Mouse (Mus musculus): ENCODE results near the gene Nek5. TPM values are rescaled to one million over a fixed set of nuclear protein-coding genes. Genes with fewer than 3 reads are reported as not detected.
"Not testable (repeated sequence)": the region's sequence is repeated elsewhere in the genome, so short reads cannot be mapped to it uniquely, and the experiment has no call there.

The Nek5 gene
- polyA plus RNA-seq, 1 experiment from 2014 or later, result not detected

DNA sequence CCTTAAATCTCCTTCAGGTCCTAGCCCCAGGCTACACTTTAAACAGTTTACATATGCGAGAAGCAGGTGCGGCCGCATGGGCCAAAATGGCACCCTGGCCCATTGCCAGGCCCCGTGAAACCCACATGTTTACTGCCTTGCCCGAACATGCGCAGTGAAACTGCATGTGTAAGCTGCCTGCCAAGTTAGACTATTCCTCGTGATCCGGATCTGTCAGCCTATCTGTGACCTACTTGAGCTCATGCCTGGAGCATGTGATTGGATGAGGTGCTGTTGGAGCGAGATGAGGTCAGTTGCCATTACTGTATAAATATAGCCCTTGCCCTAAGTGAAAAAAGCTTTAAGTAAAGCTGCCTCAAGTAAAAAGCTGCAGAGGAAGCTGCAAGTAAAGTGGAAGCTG lies 11.6 kb upstream of the Nek5 start:
- not testable (repeated sequence) for H3K9ac ChIP-seq (replicated peaks; ENCODE audit: low read length); DNase-seq (ENCODE audit: low spot score); H3K36me3 ChIP-seq (replicated peaks; ENCODE audit: control insufficient read depth, insufficient read depth, low read depth, low read length); H3K27me3 ChIP-seq (ENCODE audit: control insufficient read depth, insufficient read depth, low read length); H3K27ac ChIP-seq (replicated peaks; ENCODE audit: low read depth, low read length); H3K4me2 ChIP-seq (ENCODE audit: low read depth, low read length); H3K4me3 ChIP-seq (ENCODE audit: low read depth, low read length); H3K9me3 ChIP-seq (replicated peaks; ENCODE audit: control insufficient read depth, low read length); H3K4me1 ChIP-seq (ENCODE audit: control insufficient read depth, insufficient read depth, low read length); ATAC-seq (replicated peaks; ENCODE audit: insufficient number of reproducible peaks, low FRiP score, low TSS enrichment, low read depth)
- 92% methylated on average over 9 of the region's 9 CpGs for WGBS

- H3K9ac ChIP-seq (replicated peaks; ENCODE audit: low read length), result no peak overlapping the region
- no peaks in the 10 kb centered on the region for H3K4me1 ChIP-seq (ENCODE audit: control insufficient read depth, insufficient read depth, low read length)
- no peak overlapping the region for H3K4me2 ChIP-seq (ENCODE audit: low read depth, low read length)
- no peaks in the 10 kb centered on the region for H3K36me3 ChIP-seq (replicated peaks; ENCODE audit: control insufficient read depth, insufficient read depth, low read depth, low read length)
- no peaks in the 10 kb centered on the region for H3K27me3 ChIP-seq (ENCODE audit: control insufficient read depth, insufficient read depth, low read length)
- no peak overlapping the region for H3K4me3 ChIP-seq (ENCODE audit: low read depth, low read length)
- ATAC-seq (replicated peaks; ENCODE audit: insufficient number of reproducible peaks, low FRiP score, low TSS enrichment, low read depth) (no peak), DNase-seq (ENCODE audit: low spot score) (no peak)
- H3K27ac ChIP-seq (replicated peaks; ENCODE audit: low read depth, low read length), result no peak overlapping the region
- no peaks in the 10 kb centered on the region for H3K9me3 ChIP-seq (replicated peaks; ENCODE audit: control insufficient read depth, low read length)
- 78% methylated on average over 5 of the region's 5 CpGs for WGBS
Observed at GRCm38 (mm10) chr8:22134750-22135135, 9.9 kb upstream of the Nek5 start.

DNA sequence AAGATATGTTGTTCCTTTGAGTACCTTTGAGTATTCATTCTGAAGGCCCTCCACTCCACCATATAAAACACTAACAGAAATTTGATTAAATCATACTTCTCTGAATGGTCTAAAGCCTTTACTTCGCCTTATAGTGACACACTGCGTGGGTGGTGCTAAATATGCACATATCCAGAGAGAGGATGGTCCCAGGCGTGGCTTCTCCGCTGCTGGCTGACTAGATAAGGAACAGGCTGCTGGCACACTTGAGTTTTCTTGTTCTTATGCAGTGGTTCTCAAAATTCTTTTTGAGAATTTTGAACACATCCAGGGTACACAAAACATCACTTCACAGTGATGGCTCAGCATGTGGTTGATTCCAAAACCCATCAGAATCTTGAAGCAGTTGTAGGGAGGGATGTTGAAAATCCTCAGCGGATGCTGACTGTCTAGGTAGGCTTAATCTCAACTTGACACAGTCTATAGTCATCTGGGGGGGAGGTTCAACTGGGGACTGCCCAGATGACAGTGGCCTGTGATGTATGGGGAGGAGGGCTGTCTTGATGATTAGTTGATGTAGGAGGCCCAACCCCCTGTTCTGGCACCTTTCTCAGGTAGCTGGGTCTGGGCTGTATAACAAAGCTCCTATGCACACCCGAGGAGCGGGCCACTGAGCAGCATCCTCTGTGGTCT lies 9.4 kb upstream of the Nek5 start:
- Histone ChIP-seq H3K27me3 (ENCODE audit: control insufficient read depth, insufficient read depth, low read length) (no peaks in the 10 kb centered on the region), H3K4me2 (ENCODE audit: low read depth, low read length) (no peak overlapping the region), H3K4me1 (ENCODE audit: control insufficient read depth, insufficient read depth, low read length) (no peaks in the 10 kb centered on the region), H3K9me3 (replicated peaks; ENCODE audit: control insufficient read depth, low read length) (no peaks in the 10 kb centered on the region), H3K4me3 (ENCODE audit: low read depth, low read length) (no peak overlapping the region), H3K36me3 (replicated peaks; ENCODE audit: control insufficient read depth, insufficient read depth, low read depth, low read length) (no peaks in the 10 kb centered on the region), H3K27ac (replicated peaks; ENCODE audit: low read depth, low read length) (no peak overlapping the region), H3K9ac (replicated peaks; ENCODE audit: low read length) (no peak overlapping the region)
- ATAC-seq (replicated peaks; ENCODE audit: insufficient number of reproducible peaks, low FRiP score, low TSS enrichment, low read depth) (no peak), DNase-seq (ENCODE audit: low spot score) (no peak)
- WGBS, result 89% methylated on average over 7 of the region's 7 CpGs

DNA sequence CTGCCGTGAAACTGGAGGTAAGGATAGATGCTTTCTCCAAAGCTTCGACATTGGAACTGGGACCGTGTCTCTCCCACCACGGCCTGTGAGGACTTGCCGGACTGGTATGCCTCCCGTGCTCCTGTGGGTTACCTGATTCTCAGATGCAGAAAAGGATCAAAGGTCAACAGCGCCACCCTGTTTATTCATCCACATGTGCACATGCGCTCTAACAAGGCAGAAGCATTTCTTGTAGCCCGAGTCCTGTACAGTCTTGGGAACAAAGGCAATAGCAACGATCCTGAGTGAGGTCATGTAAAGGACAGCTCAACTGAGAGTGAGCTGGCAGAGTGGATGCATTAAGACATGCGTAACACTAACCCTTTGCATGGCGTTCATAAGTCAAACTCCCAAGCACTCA lies 7.2 kb upstream of the Nek5 start:
- no peak overlapping the region for H3K4me3 ChIP-seq (ENCODE audit: low read depth, low read length)
- H3K9ac ChIP-seq (replicated peaks; ENCODE audit: low read length), result no peak overlapping the region
- H3K27me3 ChIP-seq (ENCODE audit: control insufficient read depth, insufficient read depth, low read length), result no peaks in the 10 kb centered on the region
- peak; percentile 5 for DNase-seq (ENCODE audit: low spot score)
- WGBS, result 78% methylated on average over 12 of the region's 12 CpGs
- no peaks in the 10 kb centered on the region for H3K4me1 ChIP-seq (ENCODE audit: control insufficient read depth, insufficient read depth, low read length)
- no peak overlapping the region for H3K4me2 ChIP-seq (ENCODE audit: low read depth, low read length)
- H3K36me3 ChIP-seq (replicated peaks; ENCODE audit: control insufficient read depth, insufficient read depth, low read depth, low read length), result no peaks in the 10 kb centered on the region
- H3K9me3 ChIP-seq (replicated peaks; ENCODE audit: control insufficient read depth, low read length), result no peaks in the 10 kb centered on the region
- no peak overlapping the region for H3K27ac ChIP-seq (replicated peaks; ENCODE audit: low read depth, low read length)
- no peak for ATAC-seq (replicated peaks; ENCODE audit: insufficient number of reproducible peaks, low FRiP score, low TSS enrichment, low read depth)

DNA sequence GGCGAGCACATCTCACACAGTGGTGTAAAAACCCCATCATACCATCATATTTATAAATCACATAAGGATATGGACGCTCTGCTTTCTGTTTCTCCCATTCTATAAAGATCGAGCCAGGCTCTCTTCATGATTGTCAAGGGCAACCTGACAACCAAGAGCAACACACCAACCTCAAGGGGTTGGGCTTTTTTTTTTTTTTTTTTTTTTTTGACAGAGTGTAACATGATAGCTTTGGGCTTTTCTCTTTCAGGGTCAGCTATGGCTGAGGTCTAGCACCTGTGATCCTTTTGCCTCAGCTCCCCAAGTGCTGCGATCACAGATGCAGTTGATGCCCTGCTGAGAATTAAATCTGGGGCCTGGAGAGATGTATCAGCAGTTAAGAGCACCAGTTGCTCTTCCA lies 17.8 kb downstream of the Nek5 start:
- no peak for ATAC-seq (replicated peaks; ENCODE audit: insufficient number of reproducible peaks, low FRiP score, low TSS enrichment, low read depth)
- H3K4me2 ChIP-seq (ENCODE audit: low read depth, low read length), result no peak overlapping the region

DNA sequence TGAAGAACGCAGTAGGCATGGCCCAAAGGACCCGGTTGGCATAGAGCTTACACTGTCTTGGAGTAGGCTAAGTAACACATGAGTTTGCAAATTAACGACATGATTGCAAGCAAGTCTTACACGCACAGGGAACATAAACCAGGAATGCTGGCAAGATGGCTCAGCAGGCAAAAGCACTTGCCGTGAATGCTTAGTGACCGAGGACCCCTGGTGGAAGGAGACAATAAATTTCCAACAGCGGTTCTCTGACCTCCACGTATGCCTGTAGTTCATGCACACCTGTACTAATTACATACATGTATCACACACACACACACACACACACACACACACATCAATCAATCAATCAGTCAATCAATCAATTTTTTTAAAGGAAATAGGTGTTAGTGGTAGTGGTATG lies 33.3 kb downstream of the Nek5 start:
- no peak for ATAC-seq (replicated peaks; ENCODE audit: insufficient number of reproducible peaks, low FRiP score, low TSS enrichment, low read depth)
- Histone ChIP-seq H3K27me3 (ENCODE audit: control insufficient read depth, insufficient read depth, low read length) (no peaks in the 10 kb centered on the region), H3K4me1 (ENCODE audit: control insufficient read depth, insufficient read depth, low read length) (no peaks in the 10 kb centered on the region), H3K9me3 (replicated peaks; ENCODE audit: control insufficient read depth, low read length) (no peaks in the 10 kb centered on the region), H3K36me3 (replicated peaks; ENCODE audit: control insufficient read depth, insufficient read depth, low read depth, low read length) (no peaks in the 10 kb centered on the region), H3K27ac (replicated peaks; ENCODE audit: low read depth, low read length) (no peak overlapping the region), H3K9ac (replicated peaks; ENCODE audit: low read length) (no peak overlapping the region), H3K4me3 (ENCODE audit: low read depth, low read length) (no peak overlapping the region), H3K4me2 (ENCODE audit: low read depth, low read length) (no peak overlapping the region)
- WGBS, result 54% methylated on average over 8 of the region's 8 CpGs
- DNase-seq (ENCODE audit: low spot score), result peak; percentile 50

More for the DNA sequence above, 17.8 kb downstream of the Nek5 start:
- Histone ChIP-seq H3K4me1 (ENCODE audit: control insufficient read depth, insufficient read depth, low read length) (no peaks in the 10 kb centered on the region), H3K27me3 (ENCODE audit: control insufficient read depth, insufficient read depth, low read length) (no peaks in the 10 kb centered on the region), H3K9me3 (replicated peaks; ENCODE audit: control insufficient read depth, low read length) (no peaks in the 10 kb centered on the region), H3K9ac (replicated peaks; ENCODE audit: low read length) (no peak overlapping the region), H3K36me3 (replicated peaks; ENCODE audit: control insufficient read depth, insufficient read depth, low read depth, low read length) (no peaks in the 10 kb centered on the region), H3K4me3 (ENCODE audit: low read depth, low read length) (no peak overlapping the region), H3K27ac (replicated peaks; ENCODE audit: low read depth, low read length) (no peak overlapping the region)
- 73% methylated on average over 4 of the region's 4 CpGs for WGBS
- DNase-seq (ENCODE audit: low spot score), result no peak

GRCm38 (mm10) chr8:22089226-22089625 lies 35.6 kb downstream of the Nek5 start:
- 93% methylated on average over 4 of the region's 4 CpGs for WGBS
- Histone ChIP-seq H3K4me2 (ENCODE audit: low read depth, low read length) (no peak overlapping the region), H3K9ac (replicated peaks; ENCODE audit: low read length) (no peak overlapping the region), H3K4me3 (ENCODE audit: low read depth, low read length) (no peak overlapping the region), H3K4me1 (ENCODE audit: control insufficient read depth, insufficient read depth, low read length) (no peaks in the 10 kb centered on the region), H3K27ac (replicated peaks; ENCODE audit: low read depth, low read length) (no peak overlapping the region), H3K27me3 (ENCODE audit: control insufficient read depth, insufficient read depth, low read length) (no peaks in the 10 kb centered on the region), H3K36me3 (replicated peaks; ENCODE audit: control insufficient read depth, insufficient read depth, low read depth, low read length) (no peaks in the 10 kb centered on the region), H3K9me3 (replicated peaks; ENCODE audit: control insufficient read depth, low read length) (no peaks in the 10 kb centered on the region)
- ATAC-seq (replicated peaks; ENCODE audit: insufficient number of reproducible peaks, low FRiP score, low TSS enrichment, low read depth), result no peak
- no peak for DNase-seq (ENCODE audit: low spot score)

GRCm38 (mm10) chr8:22079313-22080007 lies 45.4 kb downstream of the Nek5 start:
- no peaks in the 10 kb centered on the region for H3K9me3 ChIP-seq (replicated peaks; ENCODE audit: control insufficient read depth, low read length)
- DNase-seq (ENCODE audit: low spot score) (no peak), ATAC-seq (replicated peaks; ENCODE audit: insufficient number of reproducible peaks, low FRiP score, low TSS enrichment, low read depth) (no peak)
- H3K27me3 ChIP-seq (ENCODE audit: control insufficient read depth, insufficient read depth, low read length), result no peaks in the 10 kb centered on the region
- H3K4me2 ChIP-seq (ENCODE audit: low read depth, low read length), result no peak overlapping the region
- H3K4me3 ChIP-seq (ENCODE audit: low read depth, low read length), result no peak overlapping the region
- no peaks in the 10 kb centered on the region for H3K36me3 ChIP-seq (replicated peaks; ENCODE audit: control insufficient read depth, insufficient read depth, low read depth, low read length)
- H3K4me1 ChIP-seq (ENCODE audit: control insufficient read depth, insufficient read depth, low read length), result no peaks in the 10 kb centered on the region
- H3K27ac ChIP-seq (replicated peaks; ENCODE audit: low read depth, low read length), result no peak overlapping the region
- no peak overlapping the region for H3K9ac ChIP-seq (replicated peaks; ENCODE audit: low read length)
- WGBS, result 89% methylated on average over 9 of the region's 9 CpGs
